Mouse (Mus musculus) B cell, adult (primary cell): Measurements from ENCODE around the gene Lrrc4. TPM values are rescaled to one million over a fixed set of nuclear protein-coding genes. Genes with fewer than 3 reads are reported as not detected.

ENCODE experiments used
- total RNA-seq: library from RNA; stranded (reverse); gene quantifications from 4 replicates; pipeline ENCODE4 v1.2.4, GENCODE M21; 2023; ENCODE audit not compliant: inconsistent age

Gene Lrrc4
- total RNA-seq: not detected in 4 replicates

GRCm38 (mm10) chr6:28831011-28831853, at the start of gene Lrrc4:
Lrrc4 (minus strand) TSS chr6:28831747.

Other genes with a start within 250 kb of the Lrrc4 start
- not detected in 4 replicates for gene Lep, start 228.5 kb upstream of the Lrrc4 start, total RNA-seq